8 mouse cellular contexts compared by ENCODE assay signal in genomic region chr2:31257096-31257495, GRCm38 (mm10). TPM values are rescaled to one million over a fixed set of nuclear protein-coding genes. Genes with fewer than 3 reads are reported as not detected.
DNase-seq lines count a peak whose midpoint lies in the region; ATAC-seq and TF ChIP-seq lines count a peak whose summit lies in the region.

No protein-coding gene starts in this region.

- no peak for TF ChIP-seq CTCF in cerebellum, adult 2 months (IDR thresholded peaks at IDR 0.05; ENCODE audit: borderline replicate concordance, insufficient read depth, low read depth, low read length)

- ATAC-seq in heart, embryonic 14.5 days (ENCODE audit: insufficient number of reproducible peaks, insufficient read depth, low FRiP score, low read depth), result peak; percentile 40; the same call in 1 of the 2 replicates
- no peak for ATAC-seq in megakaryocyte-erythroid progenitor cell, adult 5-6 weeks (replicated peaks; ENCODE audit: low FRiP score, low TSS enrichment, poor library complexity, severe bottlenecking)

- WGBS in cerebellum, adult 2 months, result 6% methylated on average over 6 of the region's 6 CpGs
- WGBS in heart, embryonic 14.5 days, result 32% methylated on average over 6 of the region's 6 CpGs

- H3K9me3 ChIP-seq in heart, embryonic 14.5 days (ENCODE audit: control insufficient read depth, low read length), result no peaks in the 10 kb centered on the region

- peak overlapping the region; percentile 75 for H3K27ac ChIP-seq in cerebellum, adult 2 months (ENCODE audit: insufficient read depth, low read length)
- peak overlapping the region; percentile 82 to 97 for H3K27ac ChIP-seq in heart, embryonic 14.5 days (replicated peaks in 1 of 2; ENCODE audit: control insufficient read depth in 1 of 2, insufficient read depth in 1 of 2, low read depth in 2 of 2, low read length in 2 of 2)

- no peak overlapping the region for H3K4me3 ChIP-seq in cerebellum, adult 2 months (replicated peaks; ENCODE audit: insufficient read depth, low read depth, low read length)
- peak overlapping the region in 1 of 2 experiments; percentile 4; a peak in 1 of 4 replicates for H3K4me3 ChIP-seq in heart, embryonic 14.5 days (ENCODE audit: control insufficient read depth in 1 of 2, insufficient read depth in 1 of 2, low read depth in 1 of 2, low read length in 2 of 2)

- TF ChIP-seq POLR2A in cerebellum, adult 2 months (IDR thresholded peaks at IDR 0.05; ENCODE audit: borderline replicate concordance, insufficient read depth, low read length), result no peak

- intact Hi-C loops in heart, postnatal 25 days (cut with DNase I), result no loop called here
- intact Hi-C loops in left cerebral cortex, postnatal 25 days (cut with DNase I), result no loop called here

- peak overlapping the region; percentile 65 for H3K9ac ChIP-seq in heart, embryonic 14.5 days (ENCODE audit: low read length)

- peaks cover 68% of the 10 kb centered on the region for H3K4me1 ChIP-seq in cerebellum, adult 2 months (ENCODE audit: control insufficient read depth, insufficient read depth, low read length)
- peaks cover 62 to 74% of the 10 kb centered on the region in 2 experiments for H3K4me1 ChIP-seq in heart, embryonic 14.5 days (ENCODE audit: control insufficient read depth in 2 of 2, insufficient read depth in 2 of 2, low read length in 2 of 2)

- DNase-seq in heart, adult 18-20 months, result peak; percentile 31 to 41
- no peak for DNase-seq in heart, postnatal 25 days (ENCODE audit: low spot score)
- DNase-seq in cerebellum, adult 2 months, result peak; percentile 80 to 84
- DNase-seq in left cerebral cortex, postnatal 25 days (ENCODE audit: low spot score in 2 of 2), result peak; percentile 79 to 92
- no peak for DNase-seq in urinary bladder, adult 18-20 months (ENCODE audit: low spot score in 2 of 2)
- DNase-seq in thymus, adult 18-20 months, result no peak

- no peaks in the 10 kb centered on the region for H3K27me3 ChIP-seq in cerebellum, adult 2 months (ENCODE audit: control insufficient read depth, insufficient read depth, low read length)
- no peaks in the 10 kb centered on the region for H3K27me3 ChIP-seq in heart, embryonic 14.5 days (ENCODE audit: control insufficient read depth, insufficient read depth, low read length)

- peak overlapping the region; percentile 66 for H3K4me2 ChIP-seq in heart, embryonic 14.5 days (ENCODE audit: low read length)

- 0 out of 2 replicates have a peak, but pooled peaks cover 4% of the 10 kb centered on the region for H3K36me3 ChIP-seq in heart, embryonic 14.5 days (ENCODE audit: control insufficient read depth, insufficient read depth, low read length)

RNA-seq across cellular contexts. Expression of gene Ncs1, which starts 11.5 kb away (rescaled TPM):
- total RNA-seq in heart, adult 18-20 months (2021), result 10 to 100 TPM; 12.2 to 12.7 TPM
- 10 to 100 TPM; 11.3 to 11.6 TPM for total RNA-seq in heart, postnatal 25 days (2021)
- 118 and 126 TPM in 2 replicates for polyA plus RNA-seq in cerebellum, adult 2 months (2012; rRNA removed)
- polyA plus RNA-seq in heart, embryonic 14.5 days (2014; fragmentation: Nextera tagmentation; extraction: Ambion mirVana), result 51.7 and 52.2 TPM in 2 replicates
- total RNA-seq in left cerebral cortex, postnatal 25 days (2021), result 100 to 1,000 TPM; 196 to 203 TPM
- 1.5 and 1.7 TPM in 2 replicates for total RNA-seq in megakaryocyte-erythroid progenitor cell, adult 5-6 weeks (2014; fragmentation: Nextera tagmentation)
- total RNA-seq in megakaryocyte-erythroid progenitor cell, adult 5-6 weeks (2017), result 0.99 and 1.6 TPM in 2 replicates

RNA-seq across cellular contexts. Expression of gene Hmcn2, which starts 57.1 kb away (rescaled TPM):
- 1 to 10 TPM; 6.1 to 7.3 TPM for total RNA-seq in heart, adult 18-20 months (2021)
- total RNA-seq in heart, postnatal 25 days (2021), result 10 to 100 TPM; 13.2 to 14.5 TPM
- 0.59 and 0.63 TPM in 2 replicates for polyA plus RNA-seq in cerebellum, adult 2 months (2012; rRNA removed)
- polyA plus RNA-seq in heart, embryonic 14.5 days (2014; fragmentation: Nextera tagmentation; extraction: Ambion mirVana), result 0.73 and 0.86 TPM in 2 replicates
- under 1 TPM; 0.21 to 0.32 TPM for total RNA-seq in left cerebral cortex, postnatal 25 days (2021)
- 0.85 TPM in 1 of 2 replicates, not detected in the other for total RNA-seq in megakaryocyte-erythroid progenitor cell, adult 5-6 weeks (2014; fragmentation: Nextera tagmentation)
- not detected in 2 replicates for total RNA-seq in megakaryocyte-erythroid progenitor cell, adult 5-6 weeks (2017)

Comparison
In these comparisons a context has a peak if more than half of its experiments do, and no peak if none do; other contexts are left out.
1. DNase-seq: peak in heart, adult 18-20 months (2 of 2), cerebellum, adult 2 months (2 of 2) and left cerebral cortex, postnatal 25 days (2 of 2); none in heart, postnatal 25 days (single experiment), urinary bladder, adult 18-20 months (0 of 2) and thymus, adult 18-20 months (0 of 2).
2. RNA of gene Ncs1, which starts 11.5 kb away (total RNA-seq): 196 to 203 TPM in left cerebral cortex, postnatal 25 days; 12.2 to 12.7 TPM in heart, adult 18-20 months, 11.3 to 11.6 TPM in heart, postnatal 25 days and 0.99 to 1.7 TPM in megakaryocyte-erythroid progenitor cell, adult 5-6 weeks; every median in the first group is over 10 times any median in the second.